Mouse (Mus musculus): Measurements from ENCODE around the gene Nr1h2. TPM values are rescaled to one million over a fixed set of nuclear protein-coding genes. Genes with fewer than 3 reads are reported as not detected.
A peak's percentile ranks its signal among the peaks of the same experiment; 100 is the strongest.

The Nr1h2 gene
- polyA plus RNA-seq (2014; fragmentation: Nextera tagmentation; extraction: Ambion mirVana): 60.8 and 64.5 TPM in 2 replicates

DNA sequence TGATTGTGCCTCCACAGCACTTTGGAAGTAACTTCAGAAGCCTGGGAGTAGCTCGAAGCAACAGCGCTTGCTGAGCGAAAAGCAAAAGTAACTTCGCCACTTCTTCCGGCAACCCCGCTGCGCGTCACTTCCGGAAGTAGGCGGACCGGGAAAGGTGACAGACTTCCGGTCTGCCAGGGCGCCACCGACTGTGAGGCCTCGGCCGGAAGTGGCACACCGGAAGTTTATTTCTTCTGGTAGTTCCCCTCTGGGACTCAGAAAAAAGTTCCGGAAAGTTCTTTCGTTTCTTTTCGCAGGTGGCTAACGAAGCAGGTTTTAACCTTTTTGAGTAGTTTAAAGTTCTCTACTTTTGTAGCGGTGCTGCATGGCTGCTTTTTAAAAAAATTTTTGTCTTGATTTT lies at the start of gene Nr1h2:
TSS of gene Nr1h2 (minus strand) at position 126 of the 400 bp plus-strand sequence.
- H3K9ac ChIP-seq (ENCODE audit: low read depth, low read length): peak within 1 kb of the TSS; percentile 86
- peaks cover 31% of the 10 kb centered on the region for H3K36me3 ChIP-seq (ENCODE audit: control insufficient read depth, insufficient read depth, low read length)
- WGBS: under 1% methylated on average over 22 of the region's 22 CpGs
- no peaks in the 10 kb centered on the region for H3K27me3 ChIP-seq (replicated peaks; ENCODE audit: control insufficient read depth, insufficient read depth, low read length)
- ATAC-seq (ENCODE audit: low read depth): peak; percentile 88
- H3K9me3 ChIP-seq (ENCODE audit: control insufficient read depth, low read length): no peaks in the 10 kb centered on the region
- peaks cover 7% of the 10 kb centered on the region for H3K4me1 ChIP-seq (ENCODE audit: control insufficient read depth, insufficient read depth, low read length)
- peak within 1 kb of the TSS; percentile 59 for H3K4me2 ChIP-seq (ENCODE audit: low read depth, low read length)
- DNase-seq (ENCODE audit: low spot score): peak; percentile 98
- peak within 1 kb of the TSS; percentile 100 for H3K27ac ChIP-seq (replicated peaks; ENCODE audit: low read depth, low read length)
- H3K4me3 ChIP-seq (ENCODE audit: low read depth, low read length): peak within 1 kb of the TSS; percentile 97

DNA sequence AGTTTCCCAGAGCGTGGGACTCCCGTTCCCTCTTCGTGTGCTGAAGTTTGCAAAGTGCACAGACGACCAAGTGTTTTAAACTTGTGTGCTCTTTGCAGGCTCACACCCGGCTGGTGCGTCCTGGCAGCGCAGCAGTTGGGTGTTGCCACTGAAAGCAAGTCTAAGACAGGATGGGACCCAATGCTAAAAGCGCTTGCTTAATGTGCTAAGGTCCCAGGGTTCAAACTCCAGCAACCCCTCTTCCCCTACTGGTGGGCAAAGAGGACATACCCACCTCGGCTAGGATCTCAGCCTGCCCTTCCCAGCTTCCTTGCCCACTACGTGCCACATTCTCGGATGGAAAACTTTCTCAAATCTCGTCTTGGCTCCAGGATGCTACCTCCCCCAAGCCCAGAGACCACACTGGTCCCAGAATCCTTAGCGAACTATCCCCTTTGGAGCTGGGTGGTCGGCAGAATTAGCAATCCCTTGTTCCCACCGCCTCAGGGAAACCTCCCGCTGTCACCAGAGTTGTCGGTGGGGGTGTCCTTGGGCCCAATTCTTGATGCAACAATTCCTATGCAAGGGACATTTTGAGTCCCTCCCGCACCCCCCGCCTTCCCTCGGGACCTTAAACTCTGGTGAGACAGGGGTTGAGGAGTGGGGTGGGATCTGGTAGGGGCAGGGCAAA lies 49.6 kb upstream of the Nr1h2 start:
- Histone ChIP-seq H3K9me3 (ENCODE audit: control insufficient read depth, low read length) (no peaks in the 10 kb centered on the region), H3K36me3 (ENCODE audit: control insufficient read depth, insufficient read depth, low read length) (no peaks in the 10 kb centered on the region), H3K4me2 (ENCODE audit: low read depth, low read length) (peak overlapping the region; percentile 55), H3K4me1 (ENCODE audit: control insufficient read depth, insufficient read depth, low read length) (peaks cover 11% of the 10 kb centered on the region), H3K9ac (ENCODE audit: low read depth, low read length) (peak overlapping the region; percentile 6; the same call in 1 of the 2 replicates), H3K27ac (replicated peaks; ENCODE audit: low read depth, low read length) (no peak overlapping the region), H3K4me3 (ENCODE audit: low read depth, low read length) (peak overlapping the region; percentile 34), H3K27me3 (replicated peaks; ENCODE audit: control insufficient read depth, insufficient read depth, low read length) (peaks cover 59% of the 10 kb centered on the region)
- no peak for ATAC-seq (ENCODE audit: low read depth)
- 3% methylated on average over 20 of the region's 20 CpGs for WGBS
- no peak for DNase-seq (ENCODE audit: low spot score)

DNA sequence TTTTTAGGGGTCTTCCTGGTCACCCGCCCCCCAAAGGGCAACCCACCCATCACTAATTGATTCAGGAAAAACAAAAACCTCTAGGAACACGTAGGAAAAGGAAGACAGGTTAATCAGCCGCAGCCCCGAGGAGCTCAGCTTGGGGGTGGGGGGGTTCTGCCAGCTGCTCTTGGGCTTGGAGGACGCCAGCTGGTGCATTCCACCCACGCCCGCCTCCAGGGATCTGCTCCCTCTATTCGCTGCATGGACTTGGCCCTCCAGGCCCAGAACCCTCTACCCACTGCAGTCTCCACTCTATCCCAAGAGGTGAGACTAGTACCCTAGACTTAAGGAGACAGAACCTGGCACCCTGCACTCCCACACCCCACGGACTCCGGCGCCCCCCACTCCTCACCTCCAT lies 48.7 kb upstream of the Nr1h2 start:
- DNase-seq (ENCODE audit: low spot score) (peak; percentile 38), ATAC-seq (ENCODE audit: low read depth) (no peak)
- Histone ChIP-seq H3K4me2 (ENCODE audit: low read depth, low read length) (peak overlapping the region; percentile 24), H3K27me3 (replicated peaks; ENCODE audit: control insufficient read depth, insufficient read depth, low read length) (peaks cover 59% of the 10 kb centered on the region), H3K4me1 (ENCODE audit: control insufficient read depth, insufficient read depth, low read length) (peaks cover 11% of the 10 kb centered on the region), H3K9ac (ENCODE audit: low read depth, low read length) (peak overlapping the region; percentile 37; the same call in 1 of the 2 replicates), H3K27ac (replicated peaks; ENCODE audit: low read depth, low read length) (no peak overlapping the region), H3K36me3 (ENCODE audit: control insufficient read depth, insufficient read depth, low read length) (no peaks in the 10 kb centered on the region), H3K9me3 (ENCODE audit: control insufficient read depth, low read length) (no peaks in the 10 kb centered on the region), H3K4me3 (ENCODE audit: low read depth, low read length) (no peak overlapping the region)
- WGBS: 10% methylated on average over 8 of the region's 11 CpGs

DNA sequence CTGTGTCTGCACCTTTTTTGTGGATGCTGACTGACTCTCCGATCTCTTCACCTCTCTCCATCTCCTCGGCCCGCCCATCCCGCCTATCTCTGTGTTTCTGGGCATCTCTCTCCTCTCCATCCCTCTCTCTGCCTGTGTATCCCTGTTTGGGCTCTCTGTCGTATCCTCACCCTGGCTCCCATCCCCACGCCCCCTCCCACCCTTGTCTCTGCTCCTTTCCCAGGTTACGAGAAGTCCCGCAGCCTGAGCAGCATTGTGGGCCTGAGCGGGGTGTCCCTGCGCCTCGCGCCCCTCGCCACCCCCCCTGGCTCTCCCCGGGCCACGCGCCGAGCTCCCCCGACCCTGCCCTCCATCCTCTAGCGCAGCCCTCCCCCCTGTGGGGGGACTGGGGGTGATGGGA lies 47.9 kb upstream of the Nr1h2 start:
- Histone ChIP-seq H3K4me3 (ENCODE audit: low read depth, low read length) (no peak overlapping the region), H3K9me3 (ENCODE audit: control insufficient read depth, low read length) (no peaks in the 10 kb centered on the region), H3K27ac (replicated peaks; ENCODE audit: low read depth, low read length) (no peak overlapping the region), H3K36me3 (ENCODE audit: control insufficient read depth, insufficient read depth, low read length) (no peaks in the 10 kb centered on the region), H3K4me1 (ENCODE audit: control insufficient read depth, insufficient read depth, low read length) (peaks cover 11% of the 10 kb centered on the region), H3K9ac (ENCODE audit: low read depth, low read length) (0 out of 2 replicates have a peak overlapping the region, but pooled peaks have one; percentile 30), H3K27me3 (replicated peaks; ENCODE audit: control insufficient read depth, insufficient read depth, low read length) (peaks cover 54% of the 10 kb centered on the region), H3K4me2 (ENCODE audit: low read depth, low read length) (no peak overlapping the region)
- 13% methylated on average over 19 of the region's 19 CpGs for WGBS
- ATAC-seq (ENCODE audit: low read depth): no peak
- no peak for DNase-seq (ENCODE audit: low spot score)

DNA sequence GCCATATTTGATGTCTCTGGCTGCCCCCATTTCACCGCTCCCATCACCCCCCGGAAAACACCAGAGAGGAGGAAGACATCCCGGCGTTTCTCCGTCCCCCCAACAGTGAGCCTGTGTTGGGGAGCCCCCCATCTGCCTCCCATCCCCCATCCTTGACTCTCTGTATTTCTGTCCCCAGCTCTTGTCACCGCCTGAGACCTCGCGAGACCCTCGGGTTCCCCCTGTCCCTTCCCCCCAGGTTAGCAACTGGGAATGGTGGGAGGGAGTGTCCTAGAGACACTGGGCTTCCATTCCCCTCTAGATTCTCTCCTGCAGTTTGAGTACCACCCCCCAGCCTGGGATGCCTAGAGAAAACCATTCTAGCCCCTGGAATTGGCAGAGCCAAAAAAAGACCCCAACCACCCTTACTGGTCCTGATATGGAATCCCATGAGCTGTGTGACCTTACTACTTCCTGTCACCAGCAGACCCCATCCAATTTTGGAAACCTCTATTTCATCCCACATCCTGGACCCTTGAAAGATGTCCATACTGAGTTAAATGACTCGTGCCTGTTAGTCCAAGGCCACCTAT lies 47.0 kb upstream of the Nr1h2 start:
- no peak overlapping the region for H3K27ac ChIP-seq (replicated peaks; ENCODE audit: low read depth, low read length)
- H3K4me2 ChIP-seq (ENCODE audit: low read depth, low read length): no peak overlapping the region
- no peaks in the 10 kb centered on the region for H3K36me3 ChIP-seq (ENCODE audit: control insufficient read depth, insufficient read depth, low read length)
- ATAC-seq (ENCODE audit: low read depth) (no peak), DNase-seq (ENCODE audit: low spot score) (no peak)
- WGBS: 85% methylated on average over 10 of the region's 10 CpGs
- H3K4me3 ChIP-seq (ENCODE audit: low read depth, low read length): no peak overlapping the region
- H3K9me3 ChIP-seq (ENCODE audit: control insufficient read depth, low read length): no peaks in the 10 kb centered on the region
- H3K27me3 ChIP-seq (replicated peaks; ENCODE audit: control insufficient read depth, insufficient read depth, low read length): peaks cover 45% of the 10 kb centered on the region
- H3K4me1 ChIP-seq (ENCODE audit: control insufficient read depth, insufficient read depth, low read length): peaks cover 11% of the 10 kb centered on the region
- H3K9ac ChIP-seq (ENCODE audit: low read depth, low read length): no peak overlapping the region

DNA sequence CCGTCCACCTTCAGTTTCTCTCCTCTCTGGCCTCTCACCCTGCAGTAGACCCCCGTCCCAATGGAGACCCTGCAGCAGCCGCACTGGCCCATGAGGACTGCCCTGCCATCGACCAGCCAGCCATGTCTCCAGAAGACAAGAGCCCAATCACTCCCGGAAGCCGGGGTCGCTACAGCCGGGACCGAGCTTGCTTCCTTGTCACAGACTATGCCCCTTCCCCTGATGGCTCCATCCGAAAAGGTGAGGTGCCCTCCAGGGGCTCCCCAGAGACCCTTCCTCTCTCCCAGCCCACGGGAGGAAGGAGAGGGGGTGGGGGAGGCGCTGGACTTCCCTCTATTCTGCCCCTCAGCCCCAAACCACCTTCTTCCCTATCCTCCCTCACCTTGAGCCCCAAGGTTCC lies 44.6 kb upstream of the Nr1h2 start:
- DNase-seq (ENCODE audit: low spot score) (no peak), ATAC-seq (ENCODE audit: low read depth) (no peak)
- Histone ChIP-seq H3K36me3 (ENCODE audit: control insufficient read depth, insufficient read depth, low read length) (no peaks in the 10 kb centered on the region), H3K4me3 (ENCODE audit: low read depth, low read length) (no peak overlapping the region), H3K4me1 (ENCODE audit: control insufficient read depth, insufficient read depth, low read length) (peaks cover 10% of the 10 kb centered on the region), H3K27ac (replicated peaks; ENCODE audit: low read depth, low read length) (no peak overlapping the region), H3K9ac (ENCODE audit: low read depth, low read length) (no peak overlapping the region), H3K9me3 (ENCODE audit: control insufficient read depth, low read length) (no peaks in the 10 kb centered on the region), H3K27me3 (replicated peaks; ENCODE audit: control insufficient read depth, insufficient read depth, low read length) (peaks cover 27% of the 10 kb centered on the region), H3K4me2 (ENCODE audit: low read depth, low read length) (no peak overlapping the region)
- 83% methylated on average over 11 of the region's 12 CpGs for WGBS

DNA sequence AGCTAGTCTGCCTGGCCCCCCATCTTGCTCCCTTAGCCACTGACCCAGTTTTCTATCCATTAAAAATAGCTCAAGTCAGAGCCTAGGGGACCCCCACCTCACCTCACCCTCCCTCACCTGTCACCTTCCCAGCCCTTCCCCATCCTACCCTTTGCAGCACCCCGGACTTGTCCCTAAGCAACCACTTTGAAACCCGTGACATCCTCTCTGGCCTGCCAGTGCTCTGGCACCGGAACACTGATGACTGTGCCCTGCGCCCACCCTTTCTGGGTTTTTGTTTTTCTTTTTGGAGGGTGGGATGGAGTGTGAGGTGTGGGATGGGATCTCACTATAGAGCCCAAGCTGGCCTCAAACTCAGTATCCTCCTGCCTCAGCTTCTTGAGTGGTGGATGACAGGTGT lies 43.9 kb upstream of the Nr1h2 start:
- H3K9ac ChIP-seq (ENCODE audit: low read depth, low read length): no peak overlapping the region
- H3K4me2 ChIP-seq (ENCODE audit: low read depth, low read length): no peak overlapping the region
- H3K27ac ChIP-seq (replicated peaks; ENCODE audit: low read depth, low read length): no peak overlapping the region
- WGBS: 86% methylated on average over 4 of the region's 4 CpGs
- H3K27me3 ChIP-seq (replicated peaks; ENCODE audit: control insufficient read depth, insufficient read depth, low read length): peaks cover 27% of the 10 kb centered on the region
- no peak for DNase-seq (ENCODE audit: low spot score)
- H3K4me1 ChIP-seq (ENCODE audit: control insufficient read depth, insufficient read depth, low read length): peaks cover 10% of the 10 kb centered on the region
- no peak overlapping the region for H3K4me3 ChIP-seq (ENCODE audit: low read depth, low read length)
- no peaks in the 10 kb centered on the region for H3K36me3 ChIP-seq (ENCODE audit: control insufficient read depth, insufficient read depth, low read length)
- ATAC-seq (ENCODE audit: low read depth): no peak
- no peaks in the 10 kb centered on the region for H3K9me3 ChIP-seq (ENCODE audit: control insufficient read depth, low read length)

DNA sequence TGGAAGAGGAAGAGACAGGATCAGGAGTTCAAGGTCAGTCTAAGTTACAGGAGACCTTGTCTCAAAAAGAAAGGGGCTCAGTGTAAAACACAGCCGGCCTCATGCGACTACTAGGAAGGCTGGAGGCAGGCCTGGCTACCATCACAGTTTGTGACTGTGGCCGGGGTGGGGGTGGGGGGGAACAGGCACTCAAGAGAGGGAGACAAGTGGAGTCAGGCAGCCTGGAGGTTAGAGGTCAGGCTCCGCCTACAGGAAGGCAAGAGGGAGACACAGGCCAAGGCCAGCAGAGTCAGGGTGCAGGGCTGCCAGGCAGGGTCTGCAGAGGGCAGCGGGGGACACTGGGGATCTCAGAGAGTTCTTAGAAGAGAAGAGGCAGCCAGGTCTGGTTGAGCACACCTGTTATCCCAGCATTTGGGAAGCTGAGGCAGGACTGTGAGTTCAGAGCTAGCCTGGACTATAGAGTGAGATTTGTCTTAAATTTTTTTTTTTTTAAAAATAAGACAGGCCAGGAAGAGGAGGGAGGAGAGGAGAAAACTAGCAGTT lies 43.3 kb upstream of the Nr1h2 start:
- DNase-seq (ENCODE audit: low spot score): no peak
- peaks cover 27% of the 10 kb centered on the region for H3K27me3 ChIP-seq (replicated peaks; ENCODE audit: control insufficient read depth, insufficient read depth, low read length)
- H3K9me3 ChIP-seq (ENCODE audit: control insufficient read depth, low read length): no peaks in the 10 kb centered on the region
- H3K9ac ChIP-seq (ENCODE audit: low read depth, low read length): no peak overlapping the region
- no peak overlapping the region for H3K4me3 ChIP-seq (ENCODE audit: low read depth, low read length)
- no peak for ATAC-seq (ENCODE audit: low read depth)
- no peak overlapping the region for H3K27ac ChIP-seq (replicated peaks; ENCODE audit: low read depth, low read length)
- H3K36me3 ChIP-seq (ENCODE audit: control insufficient read depth, insufficient read depth, low read length): no peaks in the 10 kb centered on the region
- WGBS: 41% methylated on average over 5 of the region's 5 CpGs
- H3K4me2 ChIP-seq (ENCODE audit: low read depth, low read length): no peak overlapping the region
- H3K4me1 ChIP-seq (ENCODE audit: control insufficient read depth, insufficient read depth, low read length): peaks cover 10% of the 10 kb centered on the region

Measured in embryonic facial prominence, embryonic 14.5 days (tissue).